In genomic region chr19:5510031-5511026, GRCm38 (mm10) we compare ENCODE assay signal across 8 mouse cellular contexts. TPM values are rescaled to one million over a fixed set of nuclear protein-coding genes. Genes with fewer than 3 reads are reported as not detected.
DNase-seq lines count a peak whose midpoint lies in the region; ATAC-seq and TF ChIP-seq lines count a peak whose summit lies in the region.

TSS of gene Snx32 (minus strand) at chr19:5510538.

- peak; percentile 99 for ATAC-seq in heart, embryonic 11.5 days (replicated peaks; ENCODE audit: insufficient number of reproducible peaks, low FRiP score, low TSS enrichment)
- ATAC-seq in kidney, embryonic 16.5 days (ENCODE audit: low FRiP score, low TSS enrichment): peak; percentile 99
- ATAC-seq in liver, embryonic 11.5 days (replicated peaks; ENCODE audit: low FRiP score): peak; percentile 99
- peak; percentile 99 for ATAC-seq in stomach, embryonic 14.5 days (ENCODE audit: insufficient number of reproducible peaks, insufficient read depth, low FRiP score, low read depth)

- H3K9ac ChIP-seq in heart, embryonic 11.5 days (ENCODE audit: low read depth, low read length): peak within 1 kb of the TSS; percentile 73
- H3K9ac ChIP-seq in kidney, embryonic 16.5 days (replicated peaks; ENCODE audit: low read length): peak within 1 kb of the TSS; percentile 75
- H3K9ac ChIP-seq in liver, embryonic 11.5 days (ENCODE audit: low read depth, low read length): peak within 1 kb of the TSS; percentile 73
- peak within 1 kb of the TSS; percentile 57 for H3K9ac ChIP-seq in stomach, embryonic 14.5 days (replicated peaks; ENCODE audit: low read depth, low read length)

- 3% methylated on average over 47 of the region's 47 CpGs for WGBS in heart, embryonic 11.5 days (ENCODE audit: insufficient replicate concordance)
- WGBS in kidney, embryonic 16.5 days: 3% methylated on average over 46 of the region's 47 CpGs
- 3% methylated on average over 46 of the region's 47 CpGs for WGBS in liver, embryonic 11.5 days
- WGBS in stomach, embryonic 14.5 days: 3% methylated on average over 46 of the region's 47 CpGs

- no peaks in the 10 kb centered on the region for H3K27me3 ChIP-seq in C2C12 (ENCODE audit: control insufficient read depth, insufficient read depth, insufficient read length)
- H3K27me3 ChIP-seq in erythroblast, embryonic 14.5 days (ENCODE audit: control insufficient read depth): no peaks in the 10 kb centered on the region
- H3K27me3 ChIP-seq in heart, embryonic 11.5 days (ENCODE audit: control insufficient read depth, insufficient read depth, low read length): no peaks in the 10 kb centered on the region
- H3K27me3 ChIP-seq in kidney, embryonic 16.5 days (ENCODE audit: insufficient read depth, low read length): no peaks in the 10 kb centered on the region
- H3K27me3 ChIP-seq in liver, embryonic 11.5 days (replicated peaks; ENCODE audit: control insufficient read depth, insufficient read depth, low read length): no peaks in the 10 kb centered on the region
- no peaks in the 10 kb centered on the region for H3K27me3 ChIP-seq in stomach, embryonic 14.5 days (ENCODE audit: control insufficient read depth, insufficient read depth, low read length)

- peak; percentile 44; the same call in 1 of the 2 replicates for TF ChIP-seq POLR2A in brain, embryonic 14.5 days (IDR thresholded peaks at IDR 0.05; ENCODE audit: borderline replicate concordance, extremely low read depth, insufficient read depth, insufficient read length, poor library complexity, severe bottlenecking)

- H3K79me2 ChIP-seq in C2C12 (ENCODE audit: control insufficient read depth, insufficient read depth): no peaks in the 10 kb centered on the region

- 0 out of 2 replicates have a peak within 1 kb of the TSS, but pooled peaks have one; percentile 50 for H3K27ac ChIP-seq in heart, embryonic 11.5 days (ENCODE audit: low read depth, low read length)
- 0 out of 2 replicates have a peak within 1 kb of the TSS, but pooled peaks have one; percentile 40 for H3K27ac ChIP-seq in kidney, embryonic 16.5 days (ENCODE audit: low read length)
- peak within 1 kb of the TSS; percentile 44 for H3K27ac ChIP-seq in liver, embryonic 11.5 days (ENCODE audit: low read depth, low read length)
- H3K27ac ChIP-seq in stomach, embryonic 14.5 days (ENCODE audit: low read length): 0 out of 2 replicates have a peak within 1 kb of the TSS, but pooled peaks have one; percentile 10

- H3ac ChIP-seq in C2C12 (ENCODE audit: control insufficient read depth, insufficient read length, low read depth): peak within 1 kb of the TSS; percentile 3

- H3K4me3 ChIP-seq in C2C12 (ENCODE audit: insufficient read depth, poor library complexity, severe bottlenecking): peak within 1 kb of the TSS; percentile 14
- peak within 1 kb of the TSS; percentile 75 for H3K4me3 ChIP-seq in erythroblast, embryonic 14.5 days (replicated peaks)
- peak within 1 kb of the TSS; percentile 47 for H3K4me3 ChIP-seq in heart, embryonic 11.5 days (ENCODE audit: low read depth, low read length)
- H3K4me3 ChIP-seq in kidney, embryonic 16.5 days (ENCODE audit: low read length): peak within 1 kb of the TSS; percentile 48
- peak within 1 kb of the TSS; percentile 65 for H3K4me3 ChIP-seq in liver, embryonic 11.5 days (ENCODE audit: low read depth, low read length)
- peak within 1 kb of the TSS; percentile 45 for H3K4me3 ChIP-seq in stomach, embryonic 14.5 days (ENCODE audit: low read depth, low read length)

- H3K4me2 ChIP-seq in heart, embryonic 11.5 days: peak within 1 kb of the TSS; percentile 90
- peak within 1 kb of the TSS; percentile 71 for H3K4me2 ChIP-seq in kidney, embryonic 16.5 days (replicated peaks; ENCODE audit: low read depth, low read length)
- peak within 1 kb of the TSS; percentile 93 for H3K4me2 ChIP-seq in liver, embryonic 11.5 days
- peak within 1 kb of the TSS; percentile 76 for H3K4me2 ChIP-seq in stomach, embryonic 14.5 days (replicated peaks; ENCODE audit: low read depth, low read length)

- no peak for TF ChIP-seq CTCF in C2C12 (IDR thresholded peaks at IDR 0.05; ENCODE audit: control insufficient read depth, insufficient read depth, insufficient read length)
- TF ChIP-seq CTCF in brain, embryonic 14.5 days (IDR thresholded peaks at IDR 0.05; ENCODE audit: borderline replicate concordance, extremely low read depth, insufficient read depth, insufficient read length): peak; percentile 18; the same call in 1 of the 2 replicates

- H3K79me3 ChIP-seq in C2C12 (ENCODE audit: low read depth): no peaks in the 10 kb centered on the region

- DNase-seq in brain, embryonic 14.5 days (ENCODE audit: low read depth): peak; percentile 100
- DNase-seq in liver, embryonic 11.5 days (ENCODE audit: low spot score): peak; percentile 92
- DNase-seq in naive thymus-derived CD4-positive, alpha-beta T cell, adult 2 months (ENCODE audit: low read depth): peak; percentile 96

- peaks cover 53% of the 10 kb centered on the region for H3K4me1 ChIP-seq in erythroblast, embryonic 14.5 days (ENCODE audit: control insufficient read depth)
- H3K4me1 ChIP-seq in heart, embryonic 11.5 days (ENCODE audit: control insufficient read depth, insufficient read depth, low read length): peaks cover 11% of the 10 kb centered on the region
- H3K4me1 ChIP-seq in kidney, embryonic 16.5 days (ENCODE audit: insufficient read depth, low read length): peaks cover 22% of the 10 kb centered on the region
- H3K4me1 ChIP-seq in liver, embryonic 11.5 days (replicated peaks; ENCODE audit: control insufficient read depth, insufficient read depth, low read length): peaks cover 15% of the 10 kb centered on the region
- H3K4me1 ChIP-seq in stomach, embryonic 14.5 days (ENCODE audit: control insufficient read depth, insufficient read depth, low read length): peaks cover 8% of the 10 kb centered on the region; the same call in 1 of the 2 replicates

- H3K36me3 ChIP-seq in C2C12 (ENCODE audit: control insufficient read depth, insufficient read depth): no peaks in the 10 kb centered on the region
- peaks cover 3% of the 10 kb centered on the region for H3K36me3 ChIP-seq in erythroblast, embryonic 14.5 days (ENCODE audit: control insufficient read depth)
- no peaks in the 10 kb centered on the region for H3K36me3 ChIP-seq in heart, embryonic 11.5 days (ENCODE audit: control insufficient read depth, insufficient read depth, low read length)
- H3K36me3 ChIP-seq in kidney, embryonic 16.5 days (ENCODE audit: insufficient read depth, low read length): no peaks in the 10 kb centered on the region
- H3K36me3 ChIP-seq in liver, embryonic 11.5 days (ENCODE audit: control insufficient read depth, insufficient read depth, low read length): no peaks in the 10 kb centered on the region
- no peaks in the 10 kb centered on the region for H3K36me3 ChIP-seq in stomach, embryonic 14.5 days (ENCODE audit: control insufficient read depth, insufficient read depth, low read length)

- no peaks in the 10 kb centered on the region for H3K9me3 ChIP-seq in erythroblast, embryonic 14.5 days (ENCODE audit: control insufficient read depth, low read length)
- H3K9me3 ChIP-seq in heart, embryonic 11.5 days (replicated peaks; ENCODE audit: control insufficient read depth, low read length): no peaks in the 10 kb centered on the region
- no peaks in the 10 kb centered on the region; the same call in none of the 2 replicates for H3K9me3 ChIP-seq in kidney, embryonic 16.5 days (ENCODE audit: low read length)
- H3K9me3 ChIP-seq in liver, embryonic 11.5 days (ENCODE audit: control insufficient read depth, low read length): no peaks in the 10 kb centered on the region
- no peaks in the 10 kb centered on the region for H3K9me3 ChIP-seq in stomach, embryonic 14.5 days (ENCODE audit: control insufficient read depth, low read depth, low read length)

TF ChIP-seq in C2C12, 6 proteins besides CTCF, POLR2A, EP300 and RAD21:
- TF ChIP-seq MYOG (IDR thresholded peaks at IDR 0.05; ENCODE audit: control insufficient read depth, extremely low read depth, insufficient read length) (no peak), USF1 (IDR thresholded peaks at IDR 0.05; ENCODE audit: low read depth) (peak; percentile 88), MYOD1 (IDR thresholded peaks at IDR 0.05; ENCODE audit: control insufficient read depth, insufficient read length, low read depth) (no peak), CEBPB (IDR thresholded peaks at IDR 0.05; ENCODE audit: low read depth) (no peak)

RNA-seq across cellular contexts. Expression of gene Snx32, which starts in this region (rescaled TPM):
- 1.1 TPM for polyA plus RNA-seq in C2C12 (2012; fragmentation: generic; extraction: Trizol)
- 92.3 and 123 TPM in 2 replicates for polyA plus RNA-seq in brain, embryonic 14.5 days (2012; rRNA removed)
- 1.3 and 1.5 TPM in 2 replicates for polyA plus RNA-seq in erythroblast, embryonic 14.5 days (2012)
- 14.0 and 16.7 TPM in 2 replicates for polyA plus RNA-seq in heart, embryonic 11.5 days (2014; fragmentation: Nextera tagmentation; extraction: Ambion mirVana)
- 9.9 and 10.6 TPM in 2 replicates for polyA plus RNA-seq in kidney, embryonic 16.5 days (2015; fragmentation: Nextera tagmentation; extraction: Ambion mirVana)
- 7.0 and 8.3 TPM in 2 replicates for polyA plus RNA-seq in liver, embryonic 11.5 days (2014; fragmentation: Nextera tagmentation; extraction: Ambion mirVana)
- polyA plus RNA-seq in stomach, embryonic 14.5 days (2014; fragmentation: Nextera tagmentation; extraction: Ambion mirVana): 12.4 and 13.0 TPM in 2 replicates

Comparison
In these comparisons a context has a peak if more than half of its experiments do, and no peak if none do; other contexts are left out.
1. Peak in every context shown above with its lines: DNase-seq, ATAC-seq, H3K4me3 ChIP-seq and H3K27ac ChIP-seq.
2. H3K4me3 ChIP-seq: peak in every context shown above with its lines; median percentile 75 in erythroblast, embryonic 14.5 days; 65 in liver, embryonic 11.5 days; 48 in kidney, embryonic 16.5 days; 47 in heart, embryonic 11.5 days; 45 in stomach, embryonic 14.5 days; 14 in C2C12.